In genomic region chr16:32599151-32599550, GRCm38 (mm10) we compare ENCODE assay signal across 20 mouse cellular contexts.
"Had no signal": no experiment of that assay in that cellular context is flagged by ENCODE, and none has a peak within 500 bp of the region (broad histone marks: within the 10 kb centered on the region; RNA-seq: fewer than 3 reads in every experiment).

No protein-coding gene starts in this region.

- ATAC-seq: intestine, embryonic 16.5 days; midbrain, embryonic 15.5 days had no signal

- H3K4me2 ChIP-seq: limb, embryonic 13.5 days; midbrain, embryonic 12.5 days; midbrain, embryonic 15.5 days; neural tube, embryonic 13.5 days; stomach, embryonic 15.5 days had no signal

- H3K27ac ChIP-seq: kidney, postnatal 0 days; layer of hippocampus, adult 2 months; limb, embryonic 10.5 days; limb, embryonic 13.5 days; midbrain, embryonic 12.5 days; midbrain, embryonic 15.5 days; neural tube, embryonic 13.5 days; stomach, embryonic 15.5 days had no signal

- DNase-seq: kidney, adult 2 months; kidney, postnatal 25 days; layer of hippocampus, adult 9-11 months; lung, adult 2 months; lung, postnatal 14 days; lung, postnatal 4 days; retina, postnatal 1 day; right cerebral cortex, postnatal 25 days; spleen, adult 18-20 months; thymus, postnatal 25 days had no signal

- H3K9ac ChIP-seq: limb, embryonic 13.5 days; midbrain, embryonic 12.5 days; midbrain, embryonic 15.5 days; neural tube, embryonic 13.5 days; stomach, embryonic 15.5 days had no signal

- H3K4me3 ChIP-seq: layer of hippocampus, adult 2 months; limb, embryonic 10.5 days; limb, embryonic 13.5 days; midbrain, embryonic 12.5 days; midbrain, embryonic 15.5 days; myocyte; neural tube, embryonic 13.5 days; stomach, embryonic 15.5 days had no signal

- H3K36me3 ChIP-seq: limb, embryonic 10.5 days; limb, embryonic 13.5 days; midbrain, embryonic 12.5 days; midbrain, embryonic 15.5 days; neural tube, embryonic 13.5 days; stomach, embryonic 15.5 days had no signal

- H3K9me3 ChIP-seq: limb, embryonic 10.5 days; limb, embryonic 13.5 days; midbrain, embryonic 12.5 days; midbrain, embryonic 15.5 days; neural tube, embryonic 13.5 days; stomach, embryonic 15.5 days had no signal

- H3K27me3 ChIP-seq: limb, embryonic 13.5 days; midbrain, embryonic 12.5 days; midbrain, embryonic 15.5 days; neural tube, embryonic 13.5 days; stomach, embryonic 15.5 days had no signal

- H3K4me1 ChIP-seq: limb, embryonic 13.5 days; midbrain, embryonic 12.5 days; neural tube, embryonic 13.5 days; stomach, embryonic 15.5 days had no signal
